Mouse (Mus musculus) mammary gland, adult 2 months (tissue): ENCODE measurements around the gene Foxd1. TPM values are rescaled to one million over a fixed set of nuclear protein-coding genes. Genes with fewer than 3 reads are reported as not detected.

Experiments used
- polyA plus RNA-seq: library from polyadenylated mRNA; depleted of rRNA; stranded (reverse); fragments of >200 nt; gene quantifications from 2 replicates; pipeline ENCODE4 v1.2.3, GENCODE M21; 2012; ENCODE audit warnings: low replicate concordance; rRNA removed

Foxd1 gene
- polyA plus RNA-seq = 0.06 and 0.17 TPM in 2 replicates

GRCm38 (mm10) chr13:98354090-98354801 lies at the start of gene Foxd1:
Foxd1 (plus strand) TSS chr13:98354242.

GRCm38 (mm10) chr13:98316480-98317245 lies 37.4 kb upstream of the Foxd1 start, which contains the start of gene Btf3:
Btf3 (minus strand) TSS chr13:98317006.

Other genes with a start within 250 kb of the Foxd1 start
- gene Arhgef28, start 147.8 kb upstream of the Foxd1 start, polyA plus RNA-seq = 4.5 and 7.4 TPM in 2 replicates
- gene Utp15, start 91.2 kb upstream of the Foxd1 start, polyA plus RNA-seq = 4.4 and 8.1 TPM in 2 replicates
- gene Ankra2, start 91.2 kb upstream of the Foxd1 start, polyA plus RNA-seq = 8.3 and 12.5 TPM in 2 replicates
- not detected in 2 replicates for gene Gm21976, start 74.4 kb upstream of the Foxd1 start, polyA plus RNA-seq
- gene Btf3, start 37.2 kb upstream of the Foxd1 start, polyA plus RNA-seq = 97.0 and 141 TPM in 2 replicates
- 0.69 and 1.5 TPM in 2 replicates for gene Gm10320, start 137.8 kb downstream of the Foxd1 start, polyA plus RNA-seq